Mouse (Mus musculus) lung, adult 18-20 months (tissue): ENCODE results near the gene Ace2.
A peak's percentile ranks its signal among the peaks of the same experiment; 100 is the strongest.

Experiments used
- DNase-seq, 2 experiments: peaks; one replicate each; pipeline ENCODE4 v3.0.0; 2022; ENCODE audit warnings: mixed read lengths in 2 of 2

The Ace2 gene

GRCm38 (mm10) chrX:164183844-164184243, 44.7 kb downstream of the Ace2 start:
- DNase-seq = peak; percentile 8 to 56

- DNase-seq = no peak
Observed at GRCm38 (mm10) chrX:164189880-164190279, 50.7 kb downstream of the Ace2 start.

GRCm38 (mm10) chrX:164197679-164198078, 58.5 kb downstream of the Ace2 start:
- DNase-seq = no peak

GRCm38 (mm10) chrX:164200547-164200946, 61.4 kb downstream of the Ace2 start:
- no peak for DNase-seq

GRCm38 (mm10) chrX:164221989-164222388, 82.9 kb downstream of the Ace2 start:
- DNase-seq = peak in 1 of 2 experiments; percentile 8

- DNase-seq = no peak
Observed at GRCm38 (mm10) chrX:164233380-164233779, 94.2 kb downstream of the Ace2 start.
